Mouse (Mus musculus): Measurements from ENCODE around the gene Tead3.

DNA sequence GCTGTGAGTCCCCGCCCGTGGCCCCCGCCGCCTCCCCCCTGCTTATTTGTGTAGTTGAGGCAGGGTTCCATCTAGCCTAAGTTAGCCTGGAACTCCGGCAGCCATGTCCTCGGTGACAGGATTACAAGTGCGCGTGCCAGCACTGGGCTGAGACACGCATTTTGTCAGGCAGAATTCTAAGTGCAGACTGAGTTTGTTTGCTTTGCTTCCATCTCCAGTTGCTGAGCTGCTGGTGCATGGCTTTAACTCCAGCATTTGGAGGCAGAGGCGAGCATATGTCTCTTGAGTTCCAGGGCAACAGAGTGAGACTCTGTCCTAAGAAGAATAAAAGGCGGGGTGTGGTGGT, 36.8 kb downstream of the Tead3 start:
- no peak for TF ChIP-seq POLR2A (IDR thresholded peaks at IDR 0.05; ENCODE audit: low read depth, low read length)
- no peak for TF ChIP-seq CTCF (IDR thresholded peaks at IDR 0.05; ENCODE audit: borderline replicate concordance, insufficient read depth, low read length)

Measured in embryonic fibroblast, embryonic 13.5 days (primary cell).